Mouse (Mus musculus): ENCODE measurements around the gene Jmy.
"Not testable (repeated sequence)": the region's sequence is repeated elsewhere in the genome, so short reads cannot be mapped to it uniquely, and the experiment has no call there.

Gene Jmy

DNA sequence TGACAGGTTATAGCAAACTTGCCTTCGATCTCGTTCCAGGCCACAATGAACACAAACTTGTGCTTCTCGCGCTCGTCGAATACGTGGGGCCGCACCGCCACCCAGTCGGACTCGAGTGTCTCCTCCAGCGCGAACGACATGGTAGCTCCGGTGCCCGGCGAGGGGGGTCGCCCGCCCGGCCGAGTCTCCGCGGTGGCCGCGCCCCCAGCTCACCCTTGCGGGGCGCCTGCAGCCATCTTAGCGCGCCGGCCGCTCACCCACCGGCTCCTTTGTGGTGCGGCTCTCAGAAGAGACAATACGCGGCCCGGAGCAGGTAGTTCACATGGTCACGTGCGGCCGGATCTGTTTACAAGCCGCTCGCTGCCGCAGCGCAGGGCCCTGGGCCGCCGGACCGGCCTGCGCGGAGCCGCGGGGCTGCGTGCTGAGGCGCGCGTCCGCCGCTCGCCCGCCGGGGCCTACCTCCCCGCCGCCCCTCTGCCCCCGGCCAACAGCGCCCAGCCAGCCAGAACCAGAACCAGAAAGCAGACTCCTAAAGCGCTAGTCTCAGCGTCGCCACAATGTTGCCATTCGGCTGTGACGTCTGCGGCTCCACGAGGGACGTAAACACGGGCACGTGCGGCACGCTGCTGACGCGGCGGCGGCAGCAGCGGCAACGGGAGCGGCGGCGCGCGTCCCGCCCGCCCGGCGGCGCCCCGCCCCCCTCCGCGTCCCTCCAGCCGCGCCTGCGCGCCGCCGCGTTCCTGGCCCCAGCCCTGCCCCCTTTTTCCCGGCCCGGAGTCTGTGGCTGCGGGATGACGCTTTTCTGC, at the start of gene Jmy:
TSS of gene Jmy (minus strand) at position 642 of the 806 bp plus-strand sequence.
- DNase-seq, result peak; percentile 89 to 93

DNA sequence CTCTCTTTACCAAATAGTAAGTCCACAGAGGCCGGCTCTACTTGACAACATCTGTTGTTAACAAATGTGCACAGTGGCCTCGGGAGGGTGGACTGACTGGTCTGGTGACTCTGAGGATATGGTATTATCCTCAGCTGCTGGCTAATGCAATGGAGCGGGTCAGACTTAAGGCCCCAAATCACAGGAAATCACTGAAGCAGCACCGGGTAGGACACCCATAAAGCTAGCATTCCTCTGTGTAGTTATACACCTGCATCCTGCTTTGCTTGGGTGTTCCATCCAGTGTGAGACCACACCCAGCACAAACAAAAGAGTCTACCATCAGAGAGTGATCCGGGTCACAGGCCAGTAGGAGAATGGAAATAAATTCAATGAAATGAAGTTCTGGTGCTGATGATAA, 48.0 kb upstream of the Jmy start:
- DNase-seq, result peak in 1 of 2 experiments; percentile 12

DNA sequence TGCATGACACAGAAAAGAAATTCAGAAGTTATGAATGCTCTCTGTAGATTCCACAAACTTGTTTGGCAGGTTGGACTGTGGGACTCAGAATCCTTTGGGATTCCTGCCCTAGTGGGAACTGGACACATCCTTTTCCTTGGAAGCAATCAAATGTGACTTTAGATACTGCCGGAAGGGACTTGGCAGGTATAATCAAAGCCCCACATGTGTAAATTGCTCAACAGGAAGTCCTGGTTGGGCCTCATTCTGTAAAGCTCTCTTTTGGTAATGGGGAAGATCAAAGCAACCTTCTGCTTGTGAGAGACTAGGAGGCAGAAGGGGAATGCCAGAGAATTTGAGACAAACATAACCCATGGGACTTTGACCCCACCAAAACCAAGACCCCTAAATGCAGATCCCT, 46.4 kb upstream of the Jmy start:
- DNase-seq, result no peak

DNA sequence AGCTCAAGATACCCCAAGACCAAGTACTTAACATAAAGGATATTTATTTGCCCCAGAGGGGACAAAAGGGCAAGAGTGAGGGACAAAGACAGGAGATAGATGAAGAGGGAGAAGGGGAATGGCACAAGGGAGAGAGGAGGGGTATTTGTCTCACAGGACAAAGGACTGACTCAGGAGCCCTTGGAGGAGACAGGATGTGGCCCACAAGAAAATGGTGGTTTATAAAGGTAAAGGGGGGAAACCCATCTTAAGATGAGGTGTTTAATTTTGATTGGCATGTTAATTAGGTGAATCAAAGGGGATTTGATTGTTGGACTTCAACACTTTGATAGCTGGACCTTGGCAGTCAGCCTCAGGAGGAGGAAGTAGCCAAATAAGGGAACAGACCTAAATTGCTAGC, 44.7 kb upstream of the Jmy start:
- no peak for DNase-seq

- no peak for DNase-seq
Observed at GRCm38 (mm10) chr13:93539311-93539710, 39.7 kb upstream of the Jmy start.

- DNase-seq, result no peak
Observed at GRCm38 (mm10) chr13:93518753-93519319, 19.2 kb upstream of the Jmy start.

GRCm38 (mm10) chr13:93517223-93517622, 17.6 kb upstream of the Jmy start:
- DNase-seq, result peak in 1 of 2 experiments; percentile 13

DNA sequence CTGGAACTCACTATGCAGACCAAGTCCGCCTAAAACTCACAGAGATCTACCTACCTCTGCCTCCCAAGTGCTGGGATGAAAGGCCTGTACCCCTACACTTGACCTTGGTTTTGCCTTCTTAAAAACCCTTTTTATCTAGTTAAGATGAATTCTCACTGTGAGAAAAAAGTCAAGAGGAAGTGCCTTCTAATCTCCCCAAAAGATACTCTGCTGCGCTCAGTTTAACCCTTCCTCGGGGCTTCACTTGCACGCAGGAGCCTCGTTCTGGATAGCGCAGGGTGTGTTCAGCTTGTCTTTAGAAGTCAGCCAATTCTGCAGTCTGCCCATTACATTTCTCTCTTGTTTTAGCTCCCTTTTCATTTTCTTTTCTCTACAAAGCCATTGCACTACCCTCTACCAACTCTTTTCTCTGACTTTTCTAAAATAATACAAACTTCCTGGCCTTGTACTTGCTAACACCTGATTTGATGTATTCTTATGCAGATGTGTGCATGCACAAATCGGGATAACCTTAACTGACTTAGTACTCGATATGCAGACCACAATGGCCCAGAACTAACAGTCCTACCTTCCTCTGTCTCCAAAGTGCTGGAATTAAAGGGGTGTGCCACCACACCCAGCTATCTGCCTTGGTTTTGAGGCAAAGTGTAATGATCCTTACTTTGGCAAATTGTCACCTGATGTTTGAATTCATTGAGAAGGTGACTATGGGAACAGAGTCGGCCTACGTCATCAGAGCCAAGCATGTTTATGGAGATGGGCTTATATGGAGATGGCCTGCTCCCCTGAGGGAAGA, 14.6 kb upstream of the Jmy start:
- no peak for DNase-seq

DNA sequence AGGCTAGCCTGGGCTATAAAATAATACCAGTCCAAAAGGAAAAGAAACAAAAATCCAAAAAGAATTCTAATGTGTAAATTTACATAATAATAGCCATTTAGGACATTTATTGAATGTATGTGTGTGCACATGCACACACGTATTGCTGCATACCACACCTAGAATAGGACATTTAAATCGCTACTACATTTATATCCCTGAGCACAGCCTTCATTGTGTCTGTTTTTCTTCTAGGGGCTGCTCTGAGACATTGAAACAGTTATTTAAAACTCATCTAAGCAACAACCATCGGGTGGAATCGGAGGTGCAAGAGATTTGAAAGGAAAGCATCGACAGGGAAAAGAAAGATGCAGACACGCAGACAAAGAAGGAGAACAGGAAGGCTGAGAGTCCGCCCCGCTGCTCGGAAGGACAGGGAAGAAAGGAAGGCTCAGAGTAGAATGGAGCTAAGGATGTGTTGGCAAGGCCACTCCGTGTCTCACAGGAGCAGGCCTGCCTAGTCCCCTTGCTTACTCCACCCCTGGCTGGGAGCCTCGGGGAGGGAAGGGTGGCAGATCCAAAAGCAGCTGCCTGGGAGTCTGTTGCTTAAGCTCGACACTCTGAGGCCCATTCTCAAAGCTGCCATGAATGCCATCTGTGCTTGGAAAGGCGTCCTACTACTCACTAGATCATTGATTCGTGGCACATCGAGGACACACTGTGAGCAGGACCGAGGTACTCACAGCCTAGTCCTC, 11.0 kb upstream of the Jmy start:
- DNase-seq, result no peak

DNA sequence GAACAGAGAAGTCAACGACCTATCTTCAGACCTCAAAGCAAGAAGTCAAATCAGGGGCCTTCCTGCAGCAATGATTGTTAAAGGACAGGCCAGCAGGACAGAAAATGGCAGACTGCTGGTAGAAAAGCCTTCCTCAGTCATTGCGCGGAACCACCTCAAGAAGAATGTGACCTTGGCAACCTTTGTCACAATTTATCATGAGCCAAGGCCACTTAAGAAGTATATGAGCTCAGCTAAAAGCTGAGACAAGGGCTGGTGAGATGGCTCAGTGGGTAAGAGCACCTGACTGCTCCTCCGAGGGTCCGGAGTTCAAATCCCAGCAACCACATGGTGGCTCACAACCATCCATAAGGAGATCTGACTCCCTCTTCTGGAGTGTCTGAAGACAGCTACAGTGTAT, 7.3 kb upstream of the Jmy start:
- DNase-seq, result not testable (repeated sequence)

GRCm38 (mm10) chr13:93501724-93502123, 2.1 kb upstream of the Jmy start:
- no peak for DNase-seq

DNA sequence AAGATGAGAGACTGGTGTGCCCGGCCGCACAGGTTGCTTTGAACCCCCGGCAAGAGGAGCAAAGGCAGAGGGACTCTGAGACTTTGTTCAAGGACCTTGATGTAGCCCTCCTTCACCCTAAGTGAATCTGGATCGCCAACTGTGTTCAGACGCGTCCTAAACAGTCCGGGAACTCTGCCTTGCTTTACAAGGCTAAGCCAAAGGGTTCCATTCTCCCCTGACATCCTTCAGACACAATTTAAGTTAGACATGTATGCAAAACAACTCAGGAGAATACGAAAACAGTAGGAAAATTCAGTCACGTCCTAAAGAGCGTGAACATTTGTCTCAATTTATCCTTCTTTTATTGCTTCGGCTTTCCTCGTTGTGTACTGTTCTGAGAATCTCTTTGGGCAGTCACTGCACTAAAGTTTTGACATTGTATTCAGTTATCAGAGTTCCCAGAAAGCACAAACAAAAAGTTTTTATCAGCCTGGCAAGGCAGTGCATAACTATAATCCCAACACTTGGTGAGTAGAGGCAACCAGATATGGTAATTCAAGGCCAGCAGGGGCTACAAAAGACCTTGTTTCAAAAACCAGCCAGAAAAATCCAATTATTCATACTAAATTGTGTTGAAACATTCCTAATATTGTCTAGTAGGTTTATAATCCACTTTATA, 495 bp upstream of the Jmy start:
- DNase-seq, result no peak

DNA sequence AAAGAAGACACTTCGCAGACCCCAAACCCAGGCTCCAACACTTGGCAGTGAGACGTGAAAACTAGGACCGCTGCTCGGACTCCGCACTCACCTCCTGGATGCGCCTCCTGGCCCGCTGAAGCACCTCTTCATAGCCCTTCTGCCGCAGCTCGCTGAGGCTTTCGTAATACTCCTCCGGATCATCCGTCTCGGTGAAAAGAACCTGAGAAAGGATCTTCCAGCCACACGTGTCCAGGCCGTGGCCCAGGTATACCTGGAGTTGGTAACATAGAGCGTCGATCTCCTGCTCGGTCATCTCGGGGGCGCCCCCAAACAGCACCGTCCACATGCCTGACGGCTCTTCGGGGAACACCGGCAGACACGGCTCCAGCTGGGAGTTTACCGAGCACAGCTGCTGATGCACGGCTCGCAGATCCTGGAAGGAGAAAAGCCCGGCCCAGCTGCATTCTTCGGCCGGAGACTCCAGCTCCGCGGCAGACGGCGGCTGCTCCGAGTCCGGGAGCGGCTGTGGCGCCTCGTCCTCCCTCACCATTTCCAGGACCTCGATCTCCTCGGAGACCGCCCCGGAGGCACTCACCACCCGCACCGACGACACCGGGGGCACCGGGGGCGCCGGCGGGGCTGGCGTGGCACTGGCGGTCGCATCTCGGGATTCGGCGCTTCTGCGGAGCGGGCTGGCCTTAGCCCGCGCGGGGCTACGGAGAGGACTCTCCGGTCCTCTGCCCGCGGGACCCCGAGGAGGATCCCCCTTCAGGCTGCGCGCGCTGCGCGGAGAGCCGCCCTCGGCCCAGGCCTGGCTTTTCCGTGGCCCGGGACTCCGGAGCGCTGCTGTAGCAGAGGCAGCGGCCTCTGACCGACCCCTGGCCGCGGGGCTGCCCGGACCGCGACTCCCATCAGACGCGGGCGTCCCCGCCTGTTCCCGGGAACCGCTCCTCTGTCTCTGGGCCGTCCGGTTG, 1.1 kb downstream of the Jmy start:
- peak; percentile 60 to 75 for DNase-seq

DNA sequence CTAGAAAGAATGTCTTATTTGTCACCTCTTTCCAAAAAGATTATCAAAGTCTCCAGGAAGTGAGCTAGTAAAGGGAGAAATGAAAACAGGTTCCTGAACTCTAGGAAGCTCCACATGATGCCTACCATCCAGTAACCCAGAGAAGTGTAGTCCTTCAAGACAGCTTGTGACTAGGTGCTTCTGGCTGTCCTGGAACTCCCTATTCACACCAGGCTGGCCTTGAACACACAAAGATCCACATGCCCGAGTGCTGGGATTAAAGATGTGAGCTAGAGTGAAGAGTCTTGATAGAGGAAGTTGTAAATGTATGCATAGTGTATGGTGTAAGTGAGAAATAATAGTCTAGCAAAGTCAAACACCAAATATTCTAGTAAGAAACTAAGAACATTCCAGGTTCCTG, 2.6 kb downstream of the Jmy start:
- DNase-seq, result no peak

GRCm38 (mm10) chr13:93488510-93488909, 11.1 kb downstream of the Jmy start:
- DNase-seq, result no peak

GRCm38 (mm10) chr13:93487734-93488133, 11.9 kb downstream of the Jmy start:
- no peak for DNase-seq

GRCm38 (mm10) chr13:93484276-93484675, 15.3 kb downstream of the Jmy start:
- DNase-seq, result no peak

GRCm38 (mm10) chr13:93481110-93481509, 18.5 kb downstream of the Jmy start:
- no peak for DNase-seq

DNA sequence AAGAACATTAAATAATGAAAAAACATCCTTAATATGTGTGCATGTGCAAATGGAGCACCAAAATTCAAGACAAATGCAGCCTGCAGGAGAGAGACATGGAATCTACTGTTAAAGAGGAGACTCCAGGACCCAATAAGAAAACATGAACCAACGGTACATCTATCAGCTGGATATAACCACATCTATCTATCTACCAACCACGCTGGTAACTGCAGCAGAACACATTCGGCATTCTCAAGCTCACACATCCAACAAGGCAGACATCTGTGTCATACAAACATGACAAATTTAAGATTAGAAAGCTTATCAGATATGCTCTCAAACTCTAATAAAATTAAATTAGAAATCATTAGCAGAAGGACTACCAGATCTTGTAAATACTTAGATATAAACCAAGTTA, 21.3 kb downstream of the Jmy start:
- no peak for DNase-seq

DNA sequence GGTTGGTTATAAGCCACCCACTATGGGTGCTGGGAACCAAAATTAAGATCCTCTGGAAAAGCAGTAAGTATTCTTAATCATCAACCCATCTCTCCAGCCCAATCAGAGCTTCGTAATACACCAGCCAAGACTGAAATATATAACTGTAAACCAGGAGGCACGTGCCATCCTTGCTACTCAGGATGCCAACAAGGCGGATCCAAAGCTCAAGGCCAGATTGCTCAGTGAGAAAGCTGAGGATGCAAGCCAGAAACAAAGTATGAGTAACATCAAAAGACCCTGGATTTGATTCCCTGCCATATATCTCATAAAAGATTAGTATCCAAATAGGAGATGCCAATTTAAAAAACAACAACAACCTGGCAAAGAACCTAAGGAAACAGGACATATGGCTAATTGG, 31.3 kb downstream of the Jmy start:
- no peak for DNase-seq

DNA sequence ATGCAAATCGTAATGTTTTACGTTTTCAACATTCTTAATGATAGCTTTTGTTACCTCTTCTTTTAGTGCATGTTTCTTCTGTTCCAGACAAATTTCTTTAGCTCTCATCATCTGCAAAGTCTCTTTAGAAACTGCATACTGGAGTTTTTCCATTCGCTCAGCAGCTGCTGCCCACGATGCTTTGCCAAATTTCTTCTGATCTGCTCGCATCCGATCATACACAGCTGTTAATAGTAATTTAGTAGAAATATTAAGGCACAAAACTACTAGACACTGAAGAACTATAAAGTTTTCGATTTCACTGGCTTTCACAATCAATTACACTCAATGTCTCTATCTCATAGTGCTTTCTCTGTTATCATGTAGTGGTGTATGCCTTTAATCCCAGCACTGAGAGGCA, 40.0 kb downstream of the Jmy start:
- peak; percentile 24 to 36 for DNase-seq

All from kidney, postnatal 4 days (tissue).